Mouse (Mus musculus) erythroblast, embryonic 14.5 days (primary cell): ENCODE results near the gene Sec24a.

ENCODE experiments used
- GATA1 ChIP-seq: IDR thresholded peaks from 2 replicates; pipeline ENCODE4 v1.6.1; 2012; ENCODE audit warnings: low read length, inconsistent platforms, mixed read lengths
- TAL1 ChIP-seq: IDR thresholded peaks from 3 replicates; pipeline ENCODE4 v1.6.1; 2012; ENCODE audit warnings: low read length, inconsistent platforms, mixed read lengths

- TF ChIP-seq GATA1 (no peak), TAL1 (no peak)
Measured at GRCm38 (mm10) chr11:51689343-51689742, 74.1 kb downstream of the Sec24a start.
